Comparison of ENCODE assay signal across 26 mouse cellular contexts in genomic region chr17:45727481-45727880, GRCm38 (mm10). TPM values are rescaled to one million over a fixed set of nuclear protein-coding genes. Genes with fewer than 3 reads are reported as not detected.
"Had no signal": no experiment of that assay in that cellular context is flagged by ENCODE, and none has a peak within 500 bp of the region (broad histone marks: within the 10 kb centered on the region; RNA-seq: fewer than 3 reads in every experiment).

No protein-coding gene starts in this region.

- H3K9me3 ChIP-seq: lung, embryonic 15.5 days; megakaryocyte, embryonic 14.5 days; midbrain, embryonic 13.5 days; midbrain, embryonic 15.5 days; neural tube, embryonic 12.5 days had no signal

- H3K9ac ChIP-seq: lung, embryonic 15.5 days; midbrain, embryonic 13.5 days; midbrain, embryonic 15.5 days; neural tube, embryonic 12.5 days had no signal

- H3K4me3 ChIP-seq: lung, embryonic 15.5 days; megakaryocyte, embryonic 14.5 days; midbrain, embryonic 13.5 days; midbrain, embryonic 15.5 days; neural tube, embryonic 12.5 days had no signal

- H3K27ac ChIP-seq: macrophage; midbrain, embryonic 13.5 days; midbrain, embryonic 15.5 days; neural tube, embryonic 12.5 days had no signal

- H3K27me3 ChIP-seq: midbrain, embryonic 15.5 days had no signal

- DNase-seq: lung, adult 2 months; lung, postnatal 14 days; lung, postnatal 36 days; retina, postnatal 1 day; right cerebral cortex, adult 18-20 months; right cerebral cortex, postnatal 25 days; right cerebral cortex, postnatal 4 days; spleen, adult 18-20 months; thymus, adult 18-20 months; thymus, postnatal 25 days; thymus, postnatal 4 days had no signal

- H3K36me3 ChIP-seq: lung, embryonic 15.5 days; midbrain, embryonic 13.5 days; midbrain, embryonic 15.5 days; neural tube, embryonic 12.5 days had no signal

RNA-seq across cellular contexts. Expression of gene 1600014C23Rik, which starts 6.2 kb away (rescaled TPM):
- total RNA-seq: megakaryocyte progenitor cell, adult 5-6 weeks; midbrain, postnatal 0 days; monocyte, adult 5-6 weeks had no signal
- polyA plus RNA-seq: liver, embryonic 16.5 days; lung, adult 2 months; lung, embryonic 15.5 days; lung, postnatal 0 days; macrophage; midbrain, embryonic 13.5 days; neural tube, embryonic 12.5 days; neural tube, embryonic 14.5 days; small intestine, adult 2 months; stomach, embryonic 16.5 days; urinary bladder, adult 2 months had no signal
